19 mouse cellular contexts compared by ENCODE assay signal in genomic region chr3:68662386-68662785, GRCm38 (mm10). TPM values are rescaled to one million over a fixed set of nuclear protein-coding genes. Genes with fewer than 3 reads are reported as not detected.
"Had no signal": no experiment of that assay in that cellular context is flagged by ENCODE, and none has a peak within 500 bp of the region (broad histone marks: within the 10 kb centered on the region; RNA-seq: fewer than 3 reads in every experiment).

No protein-coding gene starts in this region.

- DNase-seq: kidney, adult 2 months; kidney, postnatal 25 days; left cerebral cortex, postnatal 4 days; liver, postnatal 0 days; lung, embryonic 14.5 days; retina, postnatal 1 day; right cerebral cortex, postnatal 4 days; thymus, adult 18-20 months; thymus, postnatal 4 days had no signal

- H3K4me3 ChIP-seq: limb, embryonic 12.5 days; limb, embryonic 15.5 days; midbrain, embryonic 12.5 days; midbrain, embryonic 15.5 days; neural tube, embryonic 13.5 days had no signal

- H3K27ac ChIP-seq: kidney, postnatal 0 days; limb, embryonic 12.5 days; limb, embryonic 15.5 days; liver, embryonic 14.5 days; macrophage; midbrain, embryonic 12.5 days; midbrain, embryonic 15.5 days; neural tube, embryonic 13.5 days had no signal

- ATAC-seq: intestine, postnatal 0 days; liver, postnatal 0 days; lung, postnatal 0 days; midbrain, embryonic 15.5 days had no signal

RNA-seq across cellular contexts. Expression of gene Il12a, which starts 28.1 kb away (rescaled TPM):
- total RNA-seq: left cerebral cortex, postnatal 4 days had no signal
